Mouse (Mus musculus): ENCODE results near the gene Sh3bgrl2.

Gene Sh3bgrl2

DNA sequence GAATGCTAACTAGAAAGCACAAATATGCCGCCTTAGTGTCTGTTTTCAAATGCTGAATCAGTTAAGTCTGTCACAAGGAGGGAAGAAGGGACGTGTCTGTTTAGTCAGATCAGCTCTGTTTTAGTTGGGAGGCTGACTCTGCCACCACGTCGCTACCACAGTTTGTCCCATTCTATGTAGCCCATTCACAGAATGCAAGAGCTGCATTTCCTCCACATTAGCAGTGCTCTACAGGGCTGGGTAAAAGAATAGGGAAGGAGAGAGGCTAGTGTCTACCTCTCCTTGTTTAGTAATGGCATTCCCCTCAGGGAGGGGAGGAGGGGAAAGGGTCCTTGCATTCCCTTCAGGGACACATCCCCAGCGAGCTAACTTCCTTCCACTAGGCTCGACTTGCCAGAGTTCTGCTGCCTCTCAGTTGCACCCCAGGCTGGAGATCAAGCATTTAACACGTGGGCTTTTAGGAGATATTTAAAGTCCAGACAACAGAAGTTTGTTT, 68.5 kb downstream of the Sh3bgrl2 start:
- in situ Hi-C loops (cut with MboI; ENCODE audit: unreplicated experiment in 2 of 2), result loop anchor here (10.0 to 25.0 kb wide), 4 partner anchors 504 to 1979 kb away; partner anchors contain the start of gene Htr1b (in 1 of the 2)

DNA sequence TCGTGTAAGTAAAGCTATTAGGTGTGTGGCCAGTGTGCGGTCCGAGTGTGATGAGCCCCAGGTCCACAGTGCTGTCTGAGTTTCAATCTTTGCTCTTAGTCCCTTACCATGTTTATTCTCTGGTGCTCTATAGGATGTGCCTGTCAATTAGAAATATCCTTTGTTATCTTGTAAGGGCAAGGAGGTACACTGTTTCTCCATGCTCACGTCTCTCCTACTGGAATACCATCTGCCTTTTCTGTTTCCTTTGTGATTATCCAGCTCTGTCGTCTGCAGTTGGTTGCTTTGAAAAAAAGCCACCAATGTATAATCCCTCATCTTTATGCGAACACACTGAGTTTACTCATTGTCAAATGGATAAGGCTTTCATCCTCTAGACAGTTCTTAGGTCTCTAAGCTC, 75.3 kb downstream of the Sh3bgrl2 start:
- in situ Hi-C loops (cut with MboI; ENCODE audit: unreplicated experiment in 2 of 2), result loop anchor here (25.0 kb wide), 3 partner anchors 511 to 1986 kb away; partner anchors contain the start of gene Htr1b (in 1 of the 2)

DNA sequence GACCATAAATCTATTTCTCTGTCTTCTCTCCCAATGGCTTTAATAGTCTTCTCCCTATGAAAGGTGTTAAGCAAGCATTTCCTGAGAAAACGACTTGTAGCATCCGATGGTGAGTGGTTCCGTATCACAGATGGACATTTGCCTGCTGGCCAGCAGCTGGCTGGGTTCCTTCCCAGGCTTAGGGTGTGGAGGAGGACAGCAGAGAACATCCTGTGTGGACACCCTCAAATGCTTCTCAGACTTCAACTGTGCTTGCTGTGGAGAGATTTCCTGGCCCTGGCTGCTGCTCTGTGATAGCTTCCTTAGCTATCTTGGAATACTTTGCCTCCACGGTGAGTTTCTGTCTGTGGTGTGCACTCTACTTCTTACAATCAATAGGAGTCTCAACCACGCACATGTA, 76.1 kb downstream of the Sh3bgrl2 start:
- in situ Hi-C loops (cut with MboI; ENCODE audit: unreplicated experiment in 2 of 2), result loop anchor here (25.0 kb wide), 3 partner anchors 512 to 1987 kb away; partner anchors contain the start of gene Htr1b (in 1 of the 2)

DNA sequence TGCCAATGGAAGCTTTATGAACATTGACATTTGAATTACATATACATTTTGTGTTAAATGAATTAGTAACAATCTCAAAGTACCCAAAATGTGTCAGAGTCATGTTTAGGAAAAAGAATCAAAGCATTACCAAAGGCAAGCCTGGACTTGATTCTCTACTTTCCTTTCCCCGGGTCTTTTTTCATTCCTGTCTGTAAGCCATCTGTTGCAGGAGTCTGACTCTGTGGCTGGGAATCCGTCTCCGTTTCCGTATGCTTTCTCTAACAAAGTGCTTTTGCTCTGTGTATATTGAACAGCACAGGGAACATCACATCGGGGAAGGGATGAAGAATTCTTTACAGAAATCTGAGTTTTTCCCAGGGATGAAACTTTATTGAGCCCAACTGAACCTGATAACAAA, 77.0 kb downstream of the Sh3bgrl2 start:
- in situ Hi-C loops (cut with MboI; ENCODE audit: unreplicated experiment in 2 of 2), result no loop called here

DNA sequence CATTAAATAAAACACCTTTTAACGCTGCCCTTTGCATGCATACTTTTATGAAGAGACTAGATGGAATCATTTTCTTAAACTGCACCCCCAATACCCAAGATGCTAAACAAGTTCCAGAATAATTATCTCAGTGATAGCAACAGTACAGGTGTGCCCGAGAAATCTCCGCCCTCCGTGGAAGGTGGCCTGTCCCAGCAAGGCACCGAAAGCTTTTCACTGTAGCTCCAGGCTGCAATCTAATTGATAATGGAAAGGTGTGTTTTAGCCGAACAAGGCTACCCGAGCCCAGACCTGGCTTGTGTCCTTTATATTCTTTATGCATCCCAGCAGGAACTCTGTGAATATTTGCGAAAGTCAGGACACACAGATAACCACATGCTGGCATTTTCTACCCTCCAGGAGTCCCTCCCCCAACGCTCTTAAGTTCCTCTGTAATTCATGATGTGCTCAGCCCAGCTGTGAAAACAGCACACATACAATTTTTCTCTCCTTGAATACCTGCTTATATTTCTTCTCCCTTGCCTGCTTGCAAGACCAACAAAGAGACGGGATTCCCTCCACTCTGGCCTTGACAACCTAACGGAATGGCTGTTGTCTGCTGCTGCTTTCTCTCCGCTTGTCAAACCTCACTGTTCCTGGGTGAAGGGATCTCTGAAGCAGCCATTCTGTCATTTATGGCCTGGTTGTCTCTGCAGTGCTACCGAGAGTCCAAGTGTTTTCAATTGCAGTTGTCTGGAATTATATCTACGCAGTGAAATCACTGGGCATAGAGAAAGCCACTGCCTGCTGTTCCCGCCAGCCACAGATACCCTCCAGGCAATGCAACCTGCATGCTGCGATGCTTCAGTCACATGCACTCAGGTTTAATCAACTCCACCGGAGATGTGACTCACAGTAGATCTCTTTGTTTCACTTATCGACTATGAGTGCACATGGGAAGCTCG, 80.8 kb downstream of the Sh3bgrl2 start:
- in situ Hi-C loops (cut with MboI; ENCODE audit: unreplicated experiment in 2 of 2), result no loop called here

DNA sequence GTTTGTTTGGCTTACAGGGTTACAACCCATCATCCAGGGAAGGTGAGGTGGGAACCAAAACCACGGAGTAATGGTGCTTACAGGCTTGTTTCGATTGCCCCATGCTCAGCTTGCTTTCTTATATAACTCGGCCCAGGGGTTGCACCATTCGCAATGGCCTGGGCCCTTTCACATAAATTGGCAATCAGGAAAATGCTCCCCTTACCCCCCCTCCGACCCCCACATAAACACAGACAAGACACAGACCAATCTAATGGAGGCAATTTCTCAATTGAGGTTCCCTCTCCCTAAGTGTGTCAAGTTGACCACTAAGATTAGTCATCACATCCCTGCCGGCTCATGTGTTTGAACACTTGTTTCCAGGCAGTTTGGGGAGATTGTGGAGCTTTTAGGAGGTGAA, 82.2 kb downstream of the Sh3bgrl2 start:
- in situ Hi-C loops (cut with MboI; ENCODE audit: unreplicated experiment in 2 of 2), result no loop called here

DNA sequence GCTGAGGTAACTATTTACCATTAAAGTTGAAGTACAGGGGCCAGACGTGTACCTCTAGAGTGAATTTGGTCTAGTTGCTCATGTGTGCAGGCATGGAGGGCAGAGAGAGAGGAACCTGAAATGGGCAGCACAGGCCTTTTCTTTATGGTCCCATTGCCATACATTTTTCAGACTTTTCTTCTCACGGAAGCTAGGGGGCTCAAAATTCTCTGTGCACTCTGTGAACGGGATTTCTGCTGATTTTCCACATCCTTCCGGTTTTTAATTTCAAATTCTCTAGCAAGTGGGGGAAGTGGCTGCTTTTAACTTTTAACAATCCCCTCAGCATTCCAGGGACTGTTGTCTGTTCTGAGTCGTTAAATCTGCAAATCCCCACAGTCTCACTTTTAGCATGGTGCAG, 83.8 kb downstream of the Sh3bgrl2 start:
- in situ Hi-C loops (cut with MboI; ENCODE audit: unreplicated experiment in 2 of 2), result no loop called here

DNA sequence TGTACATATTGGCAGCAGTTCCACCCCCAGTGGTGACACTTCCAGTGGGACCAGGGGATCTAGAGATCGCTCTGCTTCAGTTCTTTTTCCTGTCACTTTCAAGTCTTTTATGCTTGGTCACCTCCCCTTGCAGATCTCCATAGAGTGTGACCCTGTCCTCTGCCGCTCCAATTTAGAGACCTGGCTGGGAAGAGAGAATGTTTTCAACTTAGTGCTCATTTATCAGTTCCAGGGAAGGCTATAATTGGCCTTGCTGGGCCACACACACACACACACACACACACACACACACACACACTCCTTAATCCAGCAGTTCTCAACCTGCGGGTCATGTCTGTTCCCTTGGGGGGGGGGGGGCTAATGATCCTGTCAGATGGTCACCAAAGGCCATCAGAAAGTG, 86.6 kb downstream of the Sh3bgrl2 start:
- in situ Hi-C loops (cut with MboI; ENCODE audit: unreplicated experiment in 2 of 2), result no loop called here

DNA sequence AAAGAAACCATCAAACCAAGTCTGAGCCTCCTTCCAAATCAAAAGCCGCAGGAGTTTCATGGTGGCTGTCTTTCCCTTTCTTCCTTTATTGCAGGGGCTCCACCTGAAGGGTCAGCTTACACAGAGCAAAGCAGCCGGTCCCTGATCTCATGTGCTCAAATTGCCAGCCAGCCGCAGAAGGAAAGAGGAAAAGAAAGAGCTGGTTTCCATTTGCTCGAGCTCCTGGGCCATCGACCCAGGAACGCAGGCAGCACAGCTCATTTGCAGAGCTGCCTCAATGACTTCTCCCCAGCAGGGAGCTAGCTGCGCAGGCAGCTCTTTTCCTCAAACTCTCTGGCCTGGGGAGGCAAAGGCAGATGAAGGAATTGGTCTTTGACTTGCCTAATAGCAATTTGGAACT, 87.9 kb downstream of the Sh3bgrl2 start:
- in situ Hi-C loops (cut with MboI; ENCODE audit: unreplicated experiment in 2 of 2), result no loop called here

DNA sequence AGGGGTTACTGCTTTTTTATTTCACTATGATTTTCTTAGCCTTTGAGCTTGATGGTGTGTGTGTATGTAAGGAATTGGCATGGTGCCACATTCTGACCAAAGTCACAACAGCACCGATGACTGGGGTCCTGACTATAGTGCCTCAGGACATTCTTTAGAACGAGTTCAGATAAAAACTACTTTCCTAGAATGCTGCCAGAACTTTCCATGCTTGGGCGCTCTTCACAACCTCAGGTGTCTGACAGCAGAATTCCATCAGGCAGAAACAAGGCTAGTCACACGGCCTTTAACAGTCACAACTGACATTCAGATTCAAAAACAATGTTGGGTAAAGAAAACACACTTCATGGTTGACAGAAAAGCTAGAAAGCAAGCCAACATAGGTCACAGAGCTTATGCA, 95.0 kb downstream of the Sh3bgrl2 start:
- in situ Hi-C loops (cut with MboI; ENCODE audit: unreplicated experiment in 2 of 2), result no loop called here

DNA sequence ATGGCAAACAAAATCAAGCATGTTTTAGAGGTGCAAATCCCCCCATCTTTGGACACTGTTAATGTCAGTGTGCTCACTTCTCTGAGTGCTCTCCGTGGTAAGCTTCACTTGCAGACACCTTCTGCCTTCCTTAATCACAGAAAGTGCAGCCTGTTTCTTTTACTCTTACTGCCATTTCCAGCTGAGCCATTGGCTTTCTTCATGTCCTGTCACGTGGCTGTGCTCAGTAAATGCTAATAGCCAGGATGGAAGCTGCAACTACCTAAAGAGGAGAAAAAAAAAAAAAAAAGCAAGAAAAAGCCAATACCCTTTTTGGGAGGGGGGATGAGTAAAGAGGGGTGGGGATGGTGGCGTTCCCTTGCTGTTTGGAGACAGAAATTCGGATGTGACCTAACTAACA, 95.7 kb downstream of the Sh3bgrl2 start:
- in situ Hi-C loops (cut with MboI; ENCODE audit: unreplicated experiment in 2 of 2), result no loop called here

DNA sequence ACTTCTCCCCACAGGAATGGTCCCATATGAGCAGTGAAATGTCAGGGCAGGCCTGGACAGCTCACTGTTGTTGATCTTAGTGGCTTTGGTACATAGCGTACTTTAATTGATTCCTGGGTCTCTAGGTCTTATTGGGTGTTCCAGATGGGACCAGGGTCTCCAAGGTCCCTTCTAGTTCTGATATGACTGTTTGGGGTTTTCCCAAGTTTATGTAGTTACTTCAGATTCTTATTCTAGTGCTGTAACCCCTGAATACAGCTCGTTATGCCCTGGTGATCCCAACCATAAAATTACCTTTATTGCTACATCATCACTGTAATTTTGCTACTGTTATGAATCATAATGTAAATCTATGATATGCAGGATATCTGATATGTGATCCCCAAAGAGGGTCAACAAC, 98.1 kb downstream of the Sh3bgrl2 start:
- in situ Hi-C loops (cut with MboI; ENCODE audit: unreplicated experiment in 2 of 2), result loop anchor here in 1 of 2 experiments (5.0 kb wide), 1 partner anchor 36 kb away; no protein-coding TSS in a partner anchor

DNA sequence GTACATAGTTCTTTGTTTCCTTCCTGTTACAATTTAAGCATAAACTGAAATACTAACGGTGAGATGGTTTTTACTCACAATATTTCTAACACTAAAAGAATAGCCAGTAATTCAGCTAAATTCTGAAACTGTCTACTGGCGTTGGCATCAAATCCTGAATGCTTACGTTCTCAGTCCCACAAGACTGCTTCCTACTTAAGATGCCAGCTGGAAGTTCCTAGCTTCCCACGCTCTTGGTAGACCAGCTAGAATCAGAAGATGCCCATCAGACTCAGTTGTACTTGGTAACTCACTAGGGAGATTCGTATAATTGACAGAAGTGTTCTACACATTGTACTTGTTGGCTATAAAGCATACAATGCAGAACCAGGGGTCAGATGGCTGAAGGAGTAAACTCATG, 98.6 kb downstream of the Sh3bgrl2 start:
- in situ Hi-C loops (cut with MboI; ENCODE audit: unreplicated experiment in 2 of 2), result loop anchor here in 1 of 2 experiments (5.0 kb wide), 1 partner anchor 36 kb away; no protein-coding TSS in a partner anchor

DNA sequence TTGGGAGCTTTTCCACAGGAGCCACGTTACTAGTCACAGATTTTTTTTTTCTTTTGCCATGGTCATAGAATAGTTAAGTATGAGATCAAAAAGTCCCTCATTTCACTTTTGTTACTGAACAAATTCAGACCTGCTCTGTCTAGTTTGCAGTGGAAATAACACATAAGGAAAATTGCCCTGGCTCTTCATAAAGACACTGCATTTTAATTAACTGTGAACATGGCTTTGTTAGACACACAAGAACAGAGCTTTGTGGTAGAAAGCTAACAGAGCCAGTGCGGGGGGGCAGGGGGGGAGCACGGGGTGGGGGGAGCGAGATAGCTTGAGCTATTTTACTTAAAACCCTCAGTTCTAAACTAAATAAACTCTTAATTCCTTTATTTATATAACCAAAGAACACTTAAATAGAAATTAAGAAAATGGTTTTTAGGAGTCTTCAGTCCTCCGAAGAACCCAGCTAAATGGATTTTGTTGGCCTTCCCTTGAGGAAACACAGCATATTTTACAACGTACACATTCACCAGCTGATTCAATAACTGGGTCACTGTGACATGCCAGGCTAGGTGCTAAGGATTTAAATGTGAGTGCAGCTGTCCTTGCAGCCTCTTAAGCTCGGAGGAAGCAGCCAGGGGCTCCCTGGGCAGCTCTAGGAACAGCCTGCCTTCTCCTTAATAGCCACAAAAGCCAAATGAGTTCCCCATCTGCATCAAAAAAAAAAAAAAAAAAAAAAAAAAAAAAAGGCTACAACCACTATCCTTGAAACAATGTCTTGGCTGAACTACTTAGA, 100.0 kb downstream of the Sh3bgrl2 start:
- in situ Hi-C loops (cut with MboI; ENCODE audit: unreplicated experiment in 2 of 2), result loop anchor here in 1 of 2 experiments (5.0 kb wide), 1 partner anchor 34 kb away; no protein-coding TSS in a partner anchor

DNA sequence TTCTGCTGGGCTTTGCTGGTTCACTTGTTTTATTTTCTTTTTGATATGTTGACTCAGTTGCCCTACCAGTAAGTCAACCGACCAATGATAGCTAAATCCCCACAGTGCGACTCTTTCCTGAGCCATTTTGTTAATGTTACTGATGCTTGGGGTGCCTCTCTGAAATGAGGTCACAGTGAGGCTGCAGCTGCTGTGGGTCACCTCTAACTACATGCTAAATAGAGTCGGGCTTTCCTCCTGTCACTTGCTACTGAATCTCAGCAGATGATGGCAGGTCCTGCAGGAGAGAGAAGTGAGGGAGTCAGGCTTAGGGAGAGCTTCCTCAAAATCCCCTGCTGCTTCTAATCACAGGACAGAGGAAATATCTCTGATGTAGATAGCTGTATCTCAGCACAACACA, 100.6 kb downstream of the Sh3bgrl2 start:
- in situ Hi-C loops (cut with MboI; ENCODE audit: unreplicated experiment in 2 of 2), result loop anchor here in 1 of 2 experiments (5.0 kb wide), 1 partner anchor 34 kb away; no protein-coding TSS in a partner anchor

DNA sequence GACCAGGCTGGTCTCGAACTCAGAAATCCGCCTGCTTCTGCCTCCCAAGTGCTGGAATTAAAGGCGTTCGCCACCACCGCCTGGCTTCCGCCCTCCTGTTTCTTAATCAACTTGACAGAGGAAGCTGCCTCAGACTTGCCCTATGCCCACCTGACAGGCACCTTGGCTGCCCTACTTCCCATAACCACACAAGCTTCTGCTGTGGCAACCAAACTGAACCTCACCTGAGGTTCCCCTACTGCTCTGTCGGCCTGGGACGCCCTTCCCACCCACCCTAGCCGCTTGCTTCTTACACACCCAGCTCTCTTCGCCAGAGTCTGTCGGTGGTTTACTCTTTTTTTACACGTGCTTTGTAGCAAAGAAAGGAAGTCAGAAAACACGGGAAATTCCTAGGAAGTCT, 103.9 kb downstream of the Sh3bgrl2 start:
- in situ Hi-C loops (cut with MboI; ENCODE audit: unreplicated experiment in 2 of 2), result loop anchor here in 1 of 2 experiments (5.0 kb wide), 1 partner anchor 40 kb away; no protein-coding TSS in a partner anchor

DNA sequence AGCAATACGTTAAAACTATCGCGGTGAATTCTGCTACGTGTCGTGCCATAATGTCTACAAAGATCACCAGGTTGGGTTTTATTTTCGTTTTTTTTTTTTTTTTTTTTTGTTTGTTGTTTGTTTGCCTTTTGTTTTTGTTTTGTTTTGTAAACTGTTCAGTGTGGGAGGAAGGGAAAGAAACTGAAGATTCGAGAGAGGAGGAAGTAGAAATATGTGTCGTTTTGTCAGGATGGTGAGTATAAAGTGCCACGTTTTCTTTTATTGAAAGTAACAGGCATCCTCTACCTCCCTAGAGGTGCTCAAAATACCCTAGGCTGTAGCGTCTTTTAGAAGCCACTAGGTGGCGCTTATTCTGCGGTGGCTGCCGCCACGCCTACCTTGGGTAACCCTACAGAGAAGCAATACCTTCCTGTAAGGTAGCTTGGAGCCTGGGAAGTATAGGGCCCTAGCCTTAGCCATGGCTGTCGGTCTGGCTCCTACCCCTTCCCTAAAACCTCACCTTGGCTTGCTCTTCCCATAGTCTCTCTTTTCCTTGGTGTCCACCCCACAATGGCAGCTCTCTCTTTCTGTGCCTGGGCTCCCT, 104.6 kb downstream of the Sh3bgrl2 start:
- in situ Hi-C loops (cut with MboI; ENCODE audit: unreplicated experiment in 2 of 2), result loop anchor here in 1 of 2 experiments (5.0 kb wide), 1 partner anchor 40 kb away; no protein-coding TSS in a partner anchor

DNA sequence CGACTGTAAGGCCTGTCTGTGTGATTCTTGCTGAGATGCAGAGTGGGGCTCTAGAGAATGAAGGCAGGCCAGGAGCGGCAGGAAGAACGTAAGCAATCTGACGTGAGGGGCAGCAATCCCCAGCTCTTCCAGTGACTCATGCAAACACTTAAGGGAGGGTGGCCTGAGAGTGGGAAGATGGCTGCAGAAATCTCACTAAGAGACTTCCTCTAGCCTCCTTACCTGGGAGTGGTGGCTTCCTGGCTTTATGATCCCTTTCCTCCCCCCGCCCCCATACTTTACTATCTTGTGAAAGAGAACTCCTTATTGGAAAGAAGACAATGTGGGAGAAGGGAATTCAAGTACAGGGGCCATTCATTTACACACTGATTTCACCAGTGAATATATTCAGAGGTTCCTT, 106.5 kb downstream of the Sh3bgrl2 start:
- in situ Hi-C loops (cut with MboI; ENCODE audit: unreplicated experiment in 2 of 2), result loop anchor here in 1 of 2 experiments (5.0 kb wide), 1 partner anchor 38 kb away; no protein-coding TSS in a partner anchor

DNA sequence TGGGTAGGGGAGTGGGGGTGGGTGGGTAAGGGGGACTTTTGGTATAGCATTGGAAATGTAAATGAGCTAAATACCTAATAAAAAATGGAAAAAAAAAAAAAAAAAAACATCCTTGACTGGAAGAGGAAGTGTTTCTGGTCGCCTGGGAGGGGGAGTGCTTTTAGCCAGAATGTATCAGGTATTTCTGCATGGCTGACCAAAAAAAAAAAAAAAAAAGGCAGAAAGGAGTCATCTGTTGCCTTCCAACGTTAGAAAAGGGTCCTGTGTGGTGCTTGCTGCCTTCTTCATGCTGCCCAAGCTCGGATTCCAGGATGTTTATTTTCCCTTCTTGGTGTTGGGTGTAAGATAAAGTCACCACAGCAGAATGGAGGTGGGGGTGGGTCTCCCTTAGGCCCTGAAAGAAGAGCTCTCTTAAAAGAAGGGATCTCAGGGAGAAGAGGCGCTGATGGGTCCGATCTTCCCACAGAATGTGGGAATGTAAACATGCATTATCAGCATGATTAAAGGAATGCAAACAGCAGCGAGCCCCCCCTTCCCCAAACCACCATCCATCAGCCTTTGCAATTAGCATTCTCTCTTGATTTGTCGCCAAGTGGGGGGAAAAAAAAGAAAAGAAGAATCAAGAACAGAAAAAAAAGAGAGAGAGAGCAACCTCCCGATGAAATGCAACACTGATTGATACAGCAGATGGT, 109.0 kb downstream of the Sh3bgrl2 start:
- in situ Hi-C loops (cut with MboI; ENCODE audit: unreplicated experiment in 2 of 2), result no loop called here

DNA sequence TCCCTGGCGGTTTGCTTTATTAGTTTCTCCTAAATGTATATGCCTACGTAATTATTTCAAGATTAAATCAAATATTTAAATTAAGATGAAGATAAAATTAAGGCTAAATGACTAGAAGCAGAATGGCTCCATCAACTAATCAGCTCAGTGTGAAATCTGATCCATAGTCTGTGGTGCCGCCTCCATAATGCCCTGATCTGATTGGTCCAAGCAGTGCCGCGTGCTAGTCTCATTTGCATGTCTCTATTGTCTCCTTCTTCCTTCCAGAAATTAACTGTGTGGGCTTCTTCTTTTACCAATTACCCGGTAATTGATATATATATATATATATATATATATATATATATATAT, 109.5 kb downstream of the Sh3bgrl2 start:
- in situ Hi-C loops (cut with MboI; ENCODE audit: unreplicated experiment in 2 of 2), result no loop called here
